Mouse (Mus musculus): Measurements from ENCODE around the gene 4930558K02Rik.

Gene 4930558K02Rik

DNA sequence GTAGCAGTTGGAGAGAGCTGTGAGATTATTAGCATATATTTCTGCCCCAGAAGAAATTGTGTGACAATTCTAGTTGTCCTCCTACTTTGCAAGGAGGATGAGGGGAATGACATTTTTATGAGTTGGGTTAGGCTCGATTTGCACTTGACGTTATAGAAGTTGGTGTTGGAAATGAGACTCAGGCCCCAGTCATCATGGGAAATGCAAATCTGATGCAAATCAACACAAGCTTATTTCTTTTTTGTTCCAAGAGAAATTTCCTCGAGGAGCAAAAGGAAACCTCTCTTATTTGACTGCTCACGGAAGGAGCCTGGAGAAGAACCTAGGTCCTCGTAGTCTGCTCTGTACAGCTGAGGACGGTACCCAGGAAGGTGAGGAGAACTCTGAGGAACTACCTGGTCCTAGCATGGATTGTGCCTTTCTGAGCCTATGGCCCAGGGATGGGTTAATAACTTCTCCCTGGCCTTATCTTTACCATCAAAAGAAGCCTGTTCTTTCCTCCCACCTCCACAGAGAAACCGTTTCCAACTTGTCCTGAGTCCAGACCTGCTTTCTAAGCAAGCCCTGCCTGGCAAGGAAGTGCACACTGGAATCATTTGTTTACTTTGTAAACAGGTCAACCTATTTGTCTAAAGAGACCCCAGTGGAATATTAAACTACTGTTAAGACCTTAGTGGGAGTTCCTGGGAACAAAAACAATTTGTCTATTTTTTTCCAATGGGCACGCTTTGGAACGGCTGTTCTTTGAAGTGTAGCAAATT is 76.6 kb downstream of the 4930558K02Rik start:
- DNase-seq (ENCODE audit: low read depth, low spot score), result no peak

DNA sequence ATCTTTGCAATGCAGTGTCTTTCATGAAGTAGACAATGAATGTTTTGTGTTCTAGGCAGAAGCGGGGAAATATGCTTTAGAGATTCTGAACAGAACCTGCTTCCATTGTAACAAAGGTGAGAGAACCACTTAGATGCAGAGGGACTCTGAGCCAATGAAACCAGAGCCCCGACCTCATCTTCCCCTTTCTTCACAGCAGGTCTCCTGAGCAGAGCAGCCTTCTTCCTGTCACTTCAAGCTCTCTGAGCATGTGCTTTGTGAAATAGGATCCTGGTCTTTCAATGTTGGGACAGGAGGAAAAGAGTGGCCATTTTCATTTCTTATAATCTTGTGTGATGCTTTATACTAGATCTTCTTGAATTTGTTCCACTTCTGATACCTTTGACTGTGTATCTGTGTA is 79.3 kb downstream of the 4930558K02Rik start:
- no peak for DNase-seq (ENCODE audit: low read depth, low spot score)

DNA sequence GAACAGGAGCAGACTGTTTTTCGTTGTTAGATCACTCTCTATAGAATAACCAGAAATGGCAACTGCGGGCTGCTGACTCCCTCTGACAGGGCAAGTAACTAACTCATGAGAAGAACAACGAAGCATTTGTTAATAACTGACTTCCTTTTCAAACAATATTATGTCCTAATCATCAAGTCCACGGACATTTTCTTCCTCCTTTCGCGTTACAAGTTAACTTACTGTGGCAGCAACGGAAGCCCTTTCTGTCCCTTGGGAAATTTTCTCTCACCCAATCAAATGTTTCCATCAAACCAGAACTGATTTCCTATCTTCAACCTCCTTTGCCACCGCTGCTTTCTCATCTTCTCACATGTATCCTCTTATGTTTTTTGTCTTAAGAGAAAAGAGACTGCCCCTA is 82.2 kb downstream of the 4930558K02Rik start:
- no peak for DNase-seq (ENCODE audit: low read depth, low spot score)

DNA sequence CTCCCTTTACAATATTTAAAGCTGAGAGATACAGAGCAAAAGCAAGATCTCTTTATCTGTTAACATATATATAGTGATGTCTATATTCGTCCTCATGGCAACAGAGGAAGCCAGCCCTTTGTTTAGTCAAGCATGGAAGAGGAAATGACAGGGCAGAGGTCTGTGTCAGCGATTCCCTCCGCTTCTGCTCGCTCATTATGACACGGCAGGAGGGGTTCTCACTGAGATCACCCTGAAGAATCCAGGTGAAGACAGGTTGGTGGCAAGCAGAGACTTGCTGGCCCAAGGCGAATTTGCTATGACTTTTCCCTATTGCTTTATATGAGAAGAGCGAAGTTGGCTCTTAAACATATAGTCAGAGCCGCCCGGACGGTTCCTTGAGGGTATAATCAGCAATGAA is 83.3 kb downstream of the 4930558K02Rik start:
- no peak for DNase-seq (ENCODE audit: low read depth, low spot score)

DNA sequence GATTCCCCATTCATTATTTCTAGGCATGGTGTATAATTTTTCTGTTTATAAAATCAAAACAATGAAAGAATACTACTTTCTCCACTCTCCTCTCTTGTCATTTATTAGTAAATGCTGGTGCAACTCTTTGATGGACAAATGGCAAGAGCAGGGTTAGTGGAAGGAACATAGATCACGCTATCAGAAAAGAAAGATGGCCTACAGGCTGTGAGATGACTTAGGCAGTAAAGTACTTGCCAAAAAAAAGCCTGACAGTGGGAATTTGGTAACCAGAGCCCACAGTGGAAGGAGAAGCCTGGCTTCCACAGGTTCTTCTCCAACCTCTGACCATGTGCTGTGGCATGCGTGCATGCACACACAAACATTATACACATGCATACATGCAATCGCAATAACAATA is 84.4 kb downstream of the 4930558K02Rik start:
- no peak for DNase-seq (ENCODE audit: low read depth, low spot score)

DNA sequence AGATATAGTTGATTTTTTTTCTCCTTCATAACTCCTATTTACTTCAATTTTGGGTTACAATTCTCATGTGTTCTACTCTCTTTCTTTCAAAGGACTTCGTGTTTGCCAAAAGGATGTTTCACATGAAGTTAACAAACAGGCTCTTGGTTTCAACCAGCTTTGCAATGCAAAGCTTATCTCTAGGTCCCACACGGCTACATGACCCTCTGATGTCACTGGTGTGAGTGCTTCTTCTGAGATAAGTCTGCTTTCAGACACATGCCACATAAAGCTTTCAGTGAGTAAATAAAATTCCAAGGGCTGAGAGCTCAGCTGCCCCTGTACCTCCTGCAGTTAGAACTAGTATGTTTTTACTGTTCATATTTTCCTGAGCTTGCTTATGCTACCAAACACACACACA is 84.9 kb downstream of the 4930558K02Rik start:
- no peak for DNase-seq (ENCODE audit: low read depth, low spot score)

DNA sequence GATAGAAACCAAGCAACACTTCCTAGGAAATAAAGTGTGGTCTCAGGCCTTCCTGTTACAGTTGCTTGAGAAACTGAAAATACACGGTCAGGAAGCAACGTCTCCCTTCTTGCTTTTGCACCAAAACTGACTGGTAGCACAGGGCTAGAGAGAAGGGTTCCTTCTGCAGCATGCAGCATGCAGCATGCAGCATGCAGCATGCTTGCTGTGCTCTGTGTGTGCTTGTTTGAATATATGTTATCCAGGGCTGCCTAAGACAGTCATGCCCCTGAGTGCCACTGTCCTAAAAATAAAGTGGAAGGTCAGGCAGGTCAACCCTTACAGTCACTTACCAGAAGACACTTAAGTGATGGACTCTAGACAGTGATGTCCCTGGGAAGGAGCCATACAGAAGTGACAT is 85.3 kb downstream of the 4930558K02Rik start:
- DNase-seq (ENCODE audit: low read depth, low spot score), result no peak
